Mouse (Mus musculus) cortical plate, adult 2 months (tissue): ENCODE measurements at regions not wholly inside any gene's neighbourhood (a gene's known extent, or its start where the extent isn't known, plus 50 kb on each side); places are given as distances from the start of the nearest gene placed in this dataset.

Experiments used
- CTCF ChIP-seq: fragments of 200-500 bp; IDR thresholded peaks from 2 replicates; pipeline ENCODE4 v1.5.1; 2011; ENCODE audit warnings: mild to moderate bottlenecking, control low read depth, low read length; ENCODE audit not compliant: insufficient read depth; ENCODE audit errors: extremely low read depth
- POLR2A ChIP-seq: fragments of 200-500 bp; IDR thresholded peaks from 2 replicates; pipeline ENCODE4 v1.6.1; 2011; ENCODE audit warnings: mild to moderate bottlenecking, low read length, control low read depth; ENCODE audit not compliant: insufficient read depth; ENCODE audit errors: extremely low read depth

GRCm38 (mm10) chr10:38906121-38906520 is 59.2 kb upstream of the Lama4 start:
- TF ChIP-seq CTCF (no peak), POLR2A (no peak)
